Mouse (Mus musculus): ENCODE data around the gene Nfatc4. TPM values are rescaled to one million over a fixed set of nuclear protein-coding genes. Genes with fewer than 3 reads are reported as not detected.

Gene Nfatc4
- polyA plus RNA-seq, 1 experiment from 2014 or later = 9.8 TPM

DNA sequence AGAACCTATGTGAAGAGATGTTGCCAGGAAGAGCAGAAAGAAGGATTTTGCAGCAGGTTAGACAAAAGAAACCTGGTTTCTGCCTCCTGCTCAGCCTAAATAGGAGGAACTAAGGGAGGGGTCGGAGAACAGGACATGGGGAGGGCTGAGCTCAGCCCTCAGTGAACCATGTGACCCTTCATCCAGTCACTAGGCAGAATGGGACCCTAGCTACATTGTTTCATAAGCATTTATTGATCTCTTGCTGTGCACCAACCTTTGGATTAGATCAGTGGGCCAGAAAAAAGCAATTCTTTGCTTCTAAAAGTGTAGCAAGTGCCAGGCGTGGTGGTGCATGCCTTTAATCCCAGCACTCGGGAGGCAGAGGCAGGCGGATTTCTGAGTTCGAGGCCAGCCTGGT lies 15.4 kb downstream of the Nfatc4 start:
- H3K9ac ChIP-seq (replicated peaks) = no peak overlapping the region
- H3K36me3 ChIP-seq = no peaks in the 10 kb centered on the region
- H3K4me2 ChIP-seq = no peak overlapping the region
- 91% methylated on average over 5 of the region's 5 CpGs for WGBS
- no peaks in the 10 kb centered on the region for H3K9me3 ChIP-seq (replicated peaks)
- no peaks in the 10 kb centered on the region for H3K27me3 ChIP-seq (replicated peaks)
- H3K27ac ChIP-seq (replicated peaks) = no peak overlapping the region
- no peak for ATAC-seq (ENCODE audit: low FRiP score)
- no peak overlapping the region for H3K4me3 ChIP-seq (replicated peaks)
- 0 out of 2 replicates have a peak, but pooled peaks cover 4% of the 10 kb centered on the region for H3K4me1 ChIP-seq

DNA sequence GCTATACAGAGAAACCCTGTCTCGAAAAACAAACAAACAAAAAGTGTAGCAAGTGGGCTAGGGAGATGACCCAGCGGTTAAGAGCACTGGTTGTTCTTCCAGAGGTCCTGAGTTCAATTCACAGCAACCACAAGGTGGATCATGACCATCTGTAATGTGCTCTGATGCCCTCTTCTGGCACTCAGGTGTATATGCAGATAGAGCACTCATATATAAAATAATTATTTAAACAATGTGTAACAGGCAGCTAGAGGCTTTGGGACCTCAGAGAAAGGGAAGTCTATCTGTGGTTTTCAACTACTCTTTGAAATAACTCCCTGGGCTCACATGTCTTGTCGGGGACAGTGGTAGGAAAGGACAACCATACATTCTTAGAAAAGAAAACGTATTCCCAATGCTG lies 15.8 kb downstream of the Nfatc4 start:
- H3K4me3 ChIP-seq (replicated peaks) = no peak overlapping the region
- no peaks in the 10 kb centered on the region for H3K27me3 ChIP-seq (replicated peaks)
- H3K9ac ChIP-seq (replicated peaks) = no peak overlapping the region
- ATAC-seq (ENCODE audit: low FRiP score) = no peak
- no peak overlapping the region for H3K27ac ChIP-seq (replicated peaks)
- 88% methylated on average over 4 of the region's 4 CpGs for WGBS
- no peak overlapping the region for H3K4me2 ChIP-seq
- H3K4me1 ChIP-seq = 0 out of 2 replicates have a peak, but pooled peaks cover 4% of the 10 kb centered on the region
- H3K36me3 ChIP-seq = no peaks in the 10 kb centered on the region
- H3K9me3 ChIP-seq (replicated peaks) = no peaks in the 10 kb centered on the region

DNA sequence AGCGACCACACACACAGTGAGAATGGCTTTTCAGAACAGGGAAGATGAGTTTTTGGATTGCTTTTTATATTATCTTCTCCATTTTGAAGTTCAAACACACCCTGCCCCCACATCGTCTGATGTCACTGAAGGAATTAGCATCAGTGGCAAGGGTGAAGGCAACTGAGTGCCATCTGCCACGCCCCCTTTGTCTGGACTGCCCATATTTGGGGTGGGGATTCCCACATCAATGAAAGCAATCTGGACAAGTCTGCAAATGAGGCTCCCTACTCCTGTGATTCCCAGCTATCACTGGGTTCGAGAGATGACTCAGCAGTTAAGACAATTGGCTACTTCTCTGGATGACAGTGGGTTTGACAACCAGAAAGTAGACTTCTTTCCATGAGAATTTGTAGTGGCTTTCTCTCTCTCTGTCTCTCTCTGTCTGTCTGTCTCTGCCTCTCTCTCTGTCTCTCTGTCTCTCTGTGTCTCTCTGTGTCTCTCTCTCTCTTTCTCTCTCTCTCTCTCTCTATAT lies 18.0 kb downstream of the Nfatc4 start:
- Histone ChIP-seq H3K4me2 (no peak overlapping the region), H3K4me1 (no peaks in the 10 kb centered on the region), H3K9me3 (replicated peaks) (no peaks in the 10 kb centered on the region), H3K27ac (replicated peaks) (no peak overlapping the region), H3K27me3 (replicated peaks) (no peaks in the 10 kb centered on the region), H3K9ac (replicated peaks) (no peak overlapping the region), H3K4me3 (replicated peaks) (no peak overlapping the region), H3K36me3 (no peaks in the 10 kb centered on the region)
- WGBS = 60% methylated on average over 4 of the region's 4 CpGs
- ATAC-seq (ENCODE audit: low FRiP score) = no peak

DNA sequence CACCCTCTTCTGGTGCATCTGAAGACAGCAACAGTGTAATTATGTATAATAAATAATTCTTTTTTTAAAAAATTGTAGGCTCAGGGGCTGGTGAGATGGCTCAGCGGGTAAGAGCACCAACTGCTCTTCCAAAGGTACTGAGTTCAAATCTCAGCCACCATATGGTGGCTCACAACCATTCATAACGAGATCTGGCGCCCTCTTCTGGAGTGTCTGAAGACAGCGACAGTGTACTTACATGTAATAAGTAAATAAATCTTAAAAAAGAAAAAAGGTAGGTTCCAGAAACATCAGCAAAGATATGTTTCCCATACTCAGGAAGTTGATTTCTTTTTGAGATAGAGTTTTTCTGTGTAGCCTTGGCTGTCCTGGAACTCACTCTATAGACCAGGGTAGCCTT lies 19.9 kb downstream of the Nfatc4 start:
- H3K36me3 ChIP-seq = no peaks in the 10 kb centered on the region
- no peak overlapping the region for H3K27ac ChIP-seq (replicated peaks)
- no peaks in the 10 kb centered on the region for H3K9me3 ChIP-seq (replicated peaks)
- no peaks in the 10 kb centered on the region for H3K27me3 ChIP-seq (replicated peaks)
- no peaks in the 10 kb centered on the region for H3K4me1 ChIP-seq
- H3K9ac ChIP-seq (replicated peaks) = no peak overlapping the region
- WGBS = 86% methylated on average over 4 of the region's 4 CpGs
- no peak for ATAC-seq (ENCODE audit: low FRiP score)
- H3K4me2 ChIP-seq = no peak overlapping the region
- no peak overlapping the region for H3K4me3 ChIP-seq (replicated peaks)

DNA sequence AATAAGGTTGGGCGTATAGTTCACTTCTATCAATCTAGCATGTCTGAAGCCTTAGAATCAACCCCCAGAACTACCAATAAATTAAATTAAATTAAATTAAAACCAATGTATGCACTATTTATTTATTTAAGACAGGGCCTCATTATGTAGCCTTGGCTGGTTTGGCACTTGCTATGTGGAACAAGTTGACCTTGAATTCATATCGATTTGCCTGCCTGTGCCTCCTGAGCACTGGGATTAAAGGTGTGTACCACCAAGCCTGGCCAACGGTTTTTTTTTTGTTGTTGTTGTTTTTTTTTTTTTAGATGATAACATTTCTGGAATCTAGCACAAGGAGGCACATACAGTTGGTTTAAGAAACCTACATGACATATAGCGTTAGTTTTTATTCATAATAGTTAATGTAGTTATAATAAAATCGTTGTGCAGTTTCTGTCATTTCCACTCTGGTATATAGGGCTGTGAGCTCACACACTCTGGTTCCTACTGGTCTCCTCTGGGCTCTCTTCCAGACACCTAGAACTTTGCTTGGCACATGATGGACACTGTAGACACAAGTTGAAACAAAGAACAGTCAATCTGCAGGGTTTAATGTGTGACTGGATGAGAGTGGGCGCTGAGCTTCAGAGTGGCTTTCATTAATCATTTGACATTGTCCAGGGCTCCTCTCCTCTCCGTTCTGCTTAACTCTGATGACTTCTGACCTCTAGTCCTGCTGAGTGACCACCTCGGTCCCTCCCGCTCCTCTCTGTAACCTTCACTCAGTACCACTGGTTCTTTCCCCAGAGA lies 22.8 kb downstream of the Nfatc4 start:
- Histone ChIP-seq H3K4me3 (replicated peaks) (no peak overlapping the region), H3K9me3 (replicated peaks) (no peaks in the 10 kb centered on the region), H3K9ac (replicated peaks) (no peak overlapping the region), H3K27me3 (replicated peaks) (no peaks in the 10 kb centered on the region), H3K4me2 (no peak overlapping the region), H3K36me3 (no peaks in the 10 kb centered on the region), H3K4me1 (no peaks in the 10 kb centered on the region), H3K27ac (replicated peaks) (no peak overlapping the region)
- ATAC-seq (ENCODE audit: low FRiP score) = no peak
- 82% methylated on average over 9 of the region's 9 CpGs for WGBS

DNA sequence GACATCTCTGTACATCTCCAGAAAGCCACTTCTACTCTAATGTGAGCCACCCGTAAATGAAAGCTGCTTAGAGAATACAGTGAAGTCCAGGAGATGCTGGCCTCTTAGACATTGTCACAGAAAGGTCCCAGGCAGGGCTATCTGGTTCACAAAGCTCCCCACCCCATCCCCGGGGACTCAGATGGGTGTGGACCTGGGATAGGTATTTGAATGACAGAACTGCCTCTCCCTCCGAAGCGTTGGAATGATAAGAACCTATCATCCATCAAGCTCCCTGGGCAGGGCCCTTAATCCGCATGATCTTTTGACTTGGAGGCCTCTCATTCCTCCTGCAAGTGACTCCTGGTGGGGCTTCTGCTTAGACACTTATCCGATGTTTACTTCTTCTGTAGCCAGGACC lies 27.9 kb downstream of the Nfatc4 start:
- peaks cover 26% of the 10 kb centered on the region for H3K4me1 ChIP-seq
- ATAC-seq (ENCODE audit: low FRiP score) = no peak
- no peak overlapping the region for H3K27ac ChIP-seq (replicated peaks)
- no peaks in the 10 kb centered on the region for H3K27me3 ChIP-seq (replicated peaks)
- H3K36me3 ChIP-seq = no peaks in the 10 kb centered on the region
- WGBS = 72% methylated on average over 6 of the region's 6 CpGs
- H3K4me2 ChIP-seq = no peak overlapping the region
- H3K9me3 ChIP-seq (replicated peaks) = no peaks in the 10 kb centered on the region
- H3K4me3 ChIP-seq (replicated peaks) = no peak overlapping the region
- no peak overlapping the region for H3K9ac ChIP-seq (replicated peaks)

DNA sequence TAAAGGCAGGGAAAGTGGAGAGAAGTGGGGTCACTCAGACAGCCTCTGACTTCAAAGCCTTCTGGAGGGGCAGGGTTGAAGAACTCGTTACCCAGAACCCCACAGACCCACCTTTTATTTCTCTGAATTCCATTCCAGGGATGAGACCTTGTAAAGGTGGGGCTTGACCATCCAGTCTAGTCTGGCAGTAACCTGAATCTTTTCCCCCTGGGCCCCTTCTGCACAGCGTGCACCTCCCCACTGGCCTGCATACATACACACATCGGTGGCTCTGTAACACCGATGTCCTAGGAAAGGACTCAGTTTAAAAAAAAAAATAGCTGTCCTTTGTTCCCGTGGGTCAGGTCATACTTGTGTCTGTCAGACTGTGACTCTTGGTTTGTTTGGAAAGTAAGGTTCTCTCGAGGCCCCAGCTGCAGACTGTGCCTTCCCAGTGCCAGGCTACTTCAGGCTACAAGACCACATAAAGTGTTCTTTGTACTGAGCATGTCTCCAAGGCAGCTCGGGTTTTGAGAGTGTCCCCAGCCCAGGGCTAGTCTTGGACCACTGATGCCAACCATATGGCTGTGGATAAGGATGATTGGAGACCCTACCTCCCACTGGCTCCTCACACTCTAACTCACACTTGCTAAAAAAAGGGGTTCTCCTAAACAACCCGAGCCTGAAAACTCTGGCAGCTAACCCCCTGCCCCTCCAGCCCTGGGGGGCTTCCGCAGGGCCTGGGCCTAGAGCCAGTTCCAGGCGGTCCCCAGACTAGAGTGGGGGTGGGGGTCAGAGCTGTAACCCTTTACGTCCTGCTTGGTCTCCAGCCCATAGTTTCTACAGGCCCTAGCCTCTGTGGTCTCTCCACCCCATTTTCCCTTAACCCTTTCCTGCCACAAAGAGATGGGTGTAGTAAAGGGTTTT lies 30.0 kb downstream of the Nfatc4 start:
- Histone ChIP-seq H3K4me1 (peaks cover 45% of the 10 kb centered on the region), H3K9ac (replicated peaks) (peak overlapping the region; percentile 52; the same call in 1 of the 2 replicates), H3K27ac (replicated peaks) (peak overlapping the region; percentile 80), H3K9me3 (replicated peaks) (no peaks in the 10 kb centered on the region), H3K4me3 (replicated peaks) (peak overlapping the region; percentile 51), H3K4me2 (peak overlapping the region; percentile 75), H3K36me3 (no peaks in the 10 kb centered on the region), H3K27me3 (replicated peaks) (no peaks in the 10 kb centered on the region)
- 6% methylated on average over 11 of the region's 11 CpGs for WGBS
- peak; percentile 78 for ATAC-seq (ENCODE audit: low FRiP score)

DNA sequence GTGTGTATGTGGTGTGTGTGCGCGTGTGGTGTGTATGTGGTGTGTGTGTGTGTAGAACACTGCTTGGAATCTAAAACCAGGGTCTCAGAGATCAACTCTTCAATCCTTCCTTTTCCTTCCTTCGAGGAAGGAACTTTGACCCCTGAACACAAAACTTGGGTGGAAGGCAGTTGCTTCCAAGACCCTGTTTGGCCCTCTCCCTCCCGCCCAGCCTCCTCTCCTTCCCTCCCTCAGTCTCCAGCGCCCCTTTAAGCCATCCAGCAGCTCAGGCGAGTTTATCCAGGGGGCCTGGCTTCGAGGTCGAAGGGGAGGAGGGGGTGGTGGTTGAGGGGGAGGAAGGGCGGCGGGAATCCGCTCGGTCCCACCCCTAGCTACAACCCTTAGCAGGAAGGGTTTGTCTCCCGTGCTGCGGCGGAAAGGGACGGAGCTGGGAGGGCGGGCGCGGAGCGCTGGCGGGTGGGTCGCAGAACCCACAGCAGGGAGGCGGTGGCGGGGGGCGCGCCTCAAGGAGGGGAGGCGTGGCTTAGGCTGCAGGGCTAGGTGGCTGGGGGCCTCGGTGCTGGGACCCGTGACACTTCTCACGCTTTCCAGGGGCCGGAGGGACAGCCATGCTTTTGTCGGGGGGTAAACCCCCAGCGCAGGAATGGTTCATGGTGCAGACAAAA lies 30.8 kb downstream of the Nfatc4 start, which contains the start of gene Nynrin:
Gene Nynrin (plus strand): TSS at position 390 of the 665 bp plus-strand sequence.
- Histone ChIP-seq H3K36me3 (no peaks in the 10 kb centered on the region), H3K27ac (replicated peaks) (peak within 1 kb of the TSS; percentile 80), H3K4me3 (replicated peaks) (peak within 1 kb of the TSS; percentile 51), H3K9me3 (replicated peaks) (no peaks in the 10 kb centered on the region), H3K4me2 (peak within 1 kb of the TSS; percentile 75), H3K4me1 (peaks cover 51% of the 10 kb centered on the region), H3K9ac (replicated peaks) (peak within 1 kb of the TSS; percentile 52), H3K27me3 (replicated peaks) (no peaks in the 10 kb centered on the region)
- peak; percentile 89 for ATAC-seq (ENCODE audit: low FRiP score)
- 1% methylated on average over 33 of the region's 33 CpGs for WGBS

DNA sequence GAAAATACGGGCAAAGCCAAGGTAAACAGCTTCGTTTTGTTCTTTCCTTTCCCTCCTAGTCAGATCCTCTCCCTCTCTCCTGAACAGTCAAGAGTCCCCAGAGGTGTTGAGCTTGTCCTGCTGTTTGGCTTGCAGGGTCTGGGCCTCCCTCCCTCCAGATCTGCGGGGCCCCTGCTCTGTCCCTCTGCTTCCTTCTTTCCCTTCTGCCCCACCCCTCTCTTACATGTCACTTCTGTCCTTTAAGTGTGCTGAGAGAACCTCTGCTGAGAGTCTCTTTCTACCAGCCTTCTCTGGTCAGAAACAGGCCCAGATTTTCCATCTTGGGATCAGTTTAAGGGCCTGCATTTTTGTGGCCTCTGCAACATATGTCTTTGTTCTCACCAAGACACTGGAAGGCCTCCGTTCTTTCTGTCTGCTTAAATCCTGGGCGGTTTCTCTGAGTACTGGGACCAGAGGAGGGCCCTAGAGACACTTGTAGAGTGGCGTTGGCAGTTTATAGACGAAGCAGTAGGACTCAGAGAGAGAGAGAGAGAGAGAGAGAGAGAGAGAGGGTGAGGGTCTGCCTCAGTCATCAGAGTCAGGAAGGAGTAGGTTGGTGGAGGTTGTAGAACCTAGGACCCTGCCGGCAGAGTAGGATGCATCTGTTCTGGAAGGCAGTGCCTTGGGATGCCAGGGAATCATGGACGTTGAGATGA lies 31.6 kb downstream of the Nfatc4 start:
- Histone ChIP-seq H3K9me3 (replicated peaks) (no peaks in the 10 kb centered on the region), H3K27me3 (replicated peaks) (no peaks in the 10 kb centered on the region), H3K27ac (replicated peaks) (peak overlapping the region; percentile 80), H3K9ac (replicated peaks) (peak overlapping the region; percentile 52), H3K4me1 (peaks cover 58% of the 10 kb centered on the region), H3K36me3 (no peaks in the 10 kb centered on the region), H3K4me2 (peak overlapping the region; percentile 75), H3K4me3 (replicated peaks) (peak overlapping the region; percentile 51)
- WGBS = 1% methylated on average over 9 of the region's 9 CpGs
- peak; percentile 39 for ATAC-seq (ENCODE audit: low FRiP score)

DNA sequence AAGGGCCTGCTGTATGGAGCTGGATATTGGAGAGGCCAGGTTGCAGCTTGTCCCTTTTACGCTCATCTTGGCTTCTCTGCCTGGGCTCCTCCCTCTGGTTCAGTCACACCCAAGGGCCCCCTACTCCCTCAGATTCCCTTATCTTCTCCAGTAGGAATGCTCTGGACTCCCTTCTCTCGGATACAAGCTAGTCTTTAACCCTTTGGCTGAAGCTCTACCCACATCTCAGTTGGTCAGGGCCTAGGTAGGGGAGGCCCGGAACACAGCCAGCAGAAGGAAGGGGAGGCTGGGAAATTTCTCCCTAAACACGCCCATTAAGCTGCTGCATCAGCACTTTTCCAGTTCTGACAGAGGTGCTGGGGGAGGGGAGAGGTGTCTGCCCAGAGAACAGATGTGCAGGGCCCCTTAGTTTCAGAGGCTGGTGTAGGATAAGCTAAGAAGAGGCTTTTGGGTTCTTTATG lies 32.2 kb downstream of the Nfatc4 start:
- peaks cover 61% of the 10 kb centered on the region for H3K4me1 ChIP-seq
- WGBS = 3% methylated on average over 4 of the region's 4 CpGs

DNA sequence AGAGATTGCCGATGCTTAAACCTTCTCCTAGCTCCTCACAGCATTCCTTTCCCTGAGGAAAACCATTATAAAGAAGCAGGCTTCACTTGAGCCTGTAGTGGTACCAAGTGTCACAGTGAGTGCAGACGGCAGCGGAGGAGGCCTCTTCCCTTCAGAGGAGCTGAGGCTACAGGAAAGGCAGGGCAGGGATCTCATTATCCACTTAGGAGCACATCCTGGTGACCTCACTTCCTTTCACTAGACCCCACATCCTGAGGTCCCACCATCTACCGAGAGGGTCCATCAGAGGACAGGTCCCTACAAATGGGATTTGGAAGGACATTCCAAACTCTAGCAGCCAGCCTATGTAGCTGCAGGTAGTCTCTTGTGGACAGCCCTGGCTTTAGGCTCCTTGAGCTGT lies 34.6 kb downstream of the Nfatc4 start:
- no peak for ATAC-seq (ENCODE audit: low FRiP score)
- no peaks in the 10 kb centered on the region for H3K36me3 ChIP-seq
- H3K27ac ChIP-seq (replicated peaks) = no peak overlapping the region
- WGBS = 67% methylated on average over 4 of the region's 4 CpGs
- no peak overlapping the region for H3K9ac ChIP-seq (replicated peaks)
- peak overlapping the region; percentile 15; the same call in 1 of the 2 replicates for H3K4me2 ChIP-seq
- peaks cover 62% of the 10 kb centered on the region for H3K4me1 ChIP-seq
- H3K27me3 ChIP-seq (replicated peaks) = no peaks in the 10 kb centered on the region
- H3K9me3 ChIP-seq (replicated peaks) = no peaks in the 10 kb centered on the region
- H3K4me3 ChIP-seq (replicated peaks) = no peak overlapping the region

More for the DNA sequence above, 32.2 kb downstream of the Nfatc4 start:
- Histone ChIP-seq H3K27me3 (replicated peaks) (no peaks in the 10 kb centered on the region), H3K27ac (replicated peaks) (peak overlapping the region; percentile 80), H3K4me3 (replicated peaks) (peak overlapping the region; percentile 51), H3K9ac (replicated peaks) (peak overlapping the region; percentile 52), H3K36me3 (no peaks in the 10 kb centered on the region), H3K9me3 (replicated peaks) (no peaks in the 10 kb centered on the region), H3K4me2 (peak overlapping the region; percentile 75)
- ATAC-seq (ENCODE audit: low FRiP score) = peak; percentile 7

Data from neural tube, embryonic 15.5 days (tissue).